ENCODE assay signal across 11 mouse cellular contexts in genomic region chr7:97765181-97765962, GRCm38 (mm10). TPM values are rescaled to one million over a fixed set of nuclear protein-coding genes. Genes with fewer than 3 reads are reported as not detected.
DNase-seq lines count a peak whose midpoint lies in the region; ATAC-seq lines count a peak whose summit lies in the region.
"Had no signal": no experiment of that assay in that cellular context is flagged by ENCODE, and none has a peak within 500 bp of the region (broad histone marks: within the 10 kb centered on the region; RNA-seq: fewer than 3 reads in every experiment).

No protein-coding gene starts in this region.

- 92% methylated on average over 21 of the region's 21 CpGs for WGBS in limb, embryonic 10.5 days

- no peak overlapping the region for H3K27ac ChIP-seq in limb, embryonic 10.5 days
- H3K27ac ChIP-seq: kidney, postnatal 0 days; midbrain, embryonic 10.5 days had no signal

- H3K27me3 ChIP-seq in limb, embryonic 10.5 days (ENCODE audit: low read depth, poor library complexity, severe bottlenecking): no peaks in the 10 kb centered on the region

- no peaks in the 10 kb centered on the region for H3K4me1 ChIP-seq in limb, embryonic 10.5 days
- H3K4me1 ChIP-seq: midbrain, embryonic 10.5 days had no signal

- DNase-seq in kidney, adult 9 months: peak; percentile 20
- DNase-seq in kidney, adult 8-10 months: no peak
- peak; percentile 78 for DNase-seq in MEL-GATA-1-ER (ENCODE audit: extremely low read depth, low read depth)
- no peak for DNase-seq in cerebellum, adult 9-10 months
- DNase-seq in limb, embryonic 10.5 days (ENCODE audit: low spot score): no peak
- no peak for DNase-seq in thymus, postnatal 25 days
- DNase-seq: cerebellum, postnatal 25 days had no signal

- peak; percentile 95 for ATAC-seq in common myeloid progenitor, adult 5-6 weeks (replicated peaks; ENCODE audit: low read depth, poor library complexity, severe bottlenecking)
- peak; percentile 95 for ATAC-seq in megakaryocyte progenitor cell, adult 5-6 weeks (replicated peaks; ENCODE audit: poor library complexity)

- H3K4me3 ChIP-seq in limb, embryonic 10.5 days: no peak overlapping the region
- H3K4me3 ChIP-seq: midbrain, embryonic 10.5 days had no signal

- no peaks in the 10 kb centered on the region for H3K9me3 ChIP-seq in limb, embryonic 10.5 days (replicated peaks)
- H3K9me3 ChIP-seq: midbrain, embryonic 10.5 days had no signal

- H3K36me3 ChIP-seq in limb, embryonic 10.5 days: no peaks in the 10 kb centered on the region
- H3K36me3 ChIP-seq: midbrain, embryonic 10.5 days had no signal

RNA-seq across cellular contexts. Expression of gene Pak1, which starts 23.0 kb away (rescaled TPM):
- 49.3 and 51.2 TPM in 2 replicates for total RNA-seq in common myeloid progenitor, adult 5-6 weeks (2017)
- 41.0 and 51.5 TPM in 2 replicates for total RNA-seq in megakaryocyte progenitor cell, adult 5-6 weeks (2015)
- 48.3 and 51.7 TPM in 2 replicates for total RNA-seq in megakaryocyte progenitor cell, adult 5-6 weeks (2017)
- 26.5 and 29.8 TPM in 2 replicates for polyA plus RNA-seq in limb, embryonic 10.5 days (2016; fragmentation: Nextera tagmentation; extraction: Ambion mirVana)

RNA-seq across cellular contexts. Expression of gene Aqp11, which starts 27.3 kb away (rescaled TPM):
- total RNA-seq in common myeloid progenitor, adult 5-6 weeks (2017): 5.2 and 14.0 TPM in 2 replicates
- 4.1 and 4.3 TPM in 2 replicates for total RNA-seq in megakaryocyte progenitor cell, adult 5-6 weeks (2015)
- 2.9 and 3.9 TPM in 2 replicates for total RNA-seq in megakaryocyte progenitor cell, adult 5-6 weeks (2017)
- polyA plus RNA-seq in limb, embryonic 10.5 days (2016; fragmentation: Nextera tagmentation; extraction: Ambion mirVana): 2.8 and 2.9 TPM in 2 replicates

Comparison
In these comparisons a context has a peak if more than half of its experiments do, and no peak if none do; other contexts are left out.
1. DNase-seq: peak in kidney, adult 9 months (single experiment) and MEL-GATA-1-ER (single experiment); none in kidney, adult 8-10 months (0 of 2), cerebellum, adult 9-10 months (single experiment), limb, embryonic 10.5 days (single experiment) and thymus, postnatal 25 days (single experiment).